Mouse (Mus musculus) adipocyte (in vitro differentiated cells): ENCODE data around the gene Tmem132b.
A peak's percentile ranks its signal among the peaks of the same experiment; 100 is the strongest.
"Not testable (repeated sequence)": the region's sequence is repeated elsewhere in the genome, so short reads cannot be mapped to it uniquely, and the experiment has no call there.

Source experiments
- DNase-seq: peaks from one replicate; pipeline ENCODE4 v3.0.0-alpha.2; 2016; ENCODE audit warnings: low spot score

The Tmem132b gene

DNA sequence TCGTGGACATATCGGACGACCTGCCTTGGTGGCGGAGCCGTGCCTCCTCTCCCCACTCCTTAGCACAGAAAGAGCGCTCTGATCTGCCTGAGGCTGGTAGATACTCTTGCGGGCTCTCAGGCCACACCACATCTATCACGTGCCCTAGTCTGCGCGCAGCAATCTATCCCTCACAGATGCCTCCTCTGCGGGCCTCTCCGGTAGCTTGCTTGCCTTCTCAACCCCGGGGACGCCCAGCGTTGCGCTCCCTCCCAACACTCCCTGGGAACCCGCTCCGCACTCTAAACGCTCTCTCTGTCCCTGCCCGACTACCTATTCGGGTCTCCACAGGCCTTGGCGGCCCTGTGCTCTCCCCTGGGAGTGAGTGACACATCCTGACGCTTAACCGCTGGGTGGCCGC is at the start of gene Tmem132b:
Tmem132b (plus strand) TSS at position 141 of the 400 bp plus-strand sequence.
- DNase-seq, result no peak

DNA sequence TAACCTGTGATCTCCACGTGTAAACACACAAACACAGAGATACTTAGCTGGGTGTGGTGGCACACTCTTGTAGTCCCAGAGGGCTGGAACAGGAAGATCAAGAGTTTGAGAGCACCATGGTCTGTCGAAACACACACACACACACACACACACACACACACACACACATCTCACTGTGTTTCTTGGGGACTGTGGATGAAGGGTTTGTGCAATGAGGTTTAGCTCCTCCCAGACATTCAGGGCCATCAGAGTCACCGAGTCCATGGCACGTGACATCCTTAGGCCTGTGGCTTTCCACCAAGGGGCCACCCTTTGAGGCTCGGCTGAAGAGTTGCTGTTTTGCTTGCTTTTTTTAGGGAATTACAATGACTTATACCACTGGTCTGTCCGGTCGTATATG is 49.1 kb upstream of the Tmem132b start:
- no peak for DNase-seq

DNA sequence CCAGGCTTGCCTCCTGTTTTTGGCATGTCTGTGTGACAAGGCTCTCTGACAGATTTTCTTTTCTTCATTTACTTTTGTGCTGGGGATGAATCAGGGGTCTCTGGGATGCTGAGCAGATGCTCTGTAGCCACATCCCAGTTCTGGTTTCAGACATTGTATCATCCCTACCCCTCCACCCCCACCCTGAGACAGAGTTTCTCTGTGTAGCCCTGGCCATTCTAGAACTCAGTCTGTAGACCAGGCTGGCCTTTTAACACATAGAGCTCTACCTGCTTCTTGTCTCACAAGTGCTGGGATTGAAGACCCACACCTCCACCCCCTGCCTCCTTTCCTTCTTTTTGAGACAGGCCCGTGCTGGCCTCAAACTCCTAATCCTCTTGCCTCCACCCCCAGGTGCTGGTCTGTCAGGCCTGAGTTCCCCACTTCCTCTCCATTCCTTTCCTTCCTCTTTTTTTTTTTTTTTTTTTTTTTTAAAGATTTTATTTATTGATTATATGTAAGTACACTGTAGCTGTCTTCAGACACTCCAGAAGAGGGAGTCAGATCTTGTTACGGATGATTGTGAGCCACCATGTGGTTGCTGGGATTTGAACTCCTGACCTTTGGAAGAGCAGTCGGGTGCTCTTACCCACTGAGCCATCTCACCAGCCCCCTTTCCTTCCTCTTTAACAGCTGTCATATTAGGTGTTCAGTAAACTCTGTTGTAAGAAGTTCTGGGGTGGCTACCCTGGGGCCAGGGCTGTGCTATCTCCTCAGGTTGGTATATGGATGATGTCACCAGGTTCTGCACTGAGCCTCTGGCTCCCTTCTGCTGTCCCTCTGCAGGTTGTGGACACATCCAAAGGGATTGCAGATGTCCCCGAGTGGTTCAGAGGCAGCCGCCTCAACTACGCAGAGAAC is 47.6 kb upstream of the Tmem132b start:
- DNase-seq, result no peak

DNA sequence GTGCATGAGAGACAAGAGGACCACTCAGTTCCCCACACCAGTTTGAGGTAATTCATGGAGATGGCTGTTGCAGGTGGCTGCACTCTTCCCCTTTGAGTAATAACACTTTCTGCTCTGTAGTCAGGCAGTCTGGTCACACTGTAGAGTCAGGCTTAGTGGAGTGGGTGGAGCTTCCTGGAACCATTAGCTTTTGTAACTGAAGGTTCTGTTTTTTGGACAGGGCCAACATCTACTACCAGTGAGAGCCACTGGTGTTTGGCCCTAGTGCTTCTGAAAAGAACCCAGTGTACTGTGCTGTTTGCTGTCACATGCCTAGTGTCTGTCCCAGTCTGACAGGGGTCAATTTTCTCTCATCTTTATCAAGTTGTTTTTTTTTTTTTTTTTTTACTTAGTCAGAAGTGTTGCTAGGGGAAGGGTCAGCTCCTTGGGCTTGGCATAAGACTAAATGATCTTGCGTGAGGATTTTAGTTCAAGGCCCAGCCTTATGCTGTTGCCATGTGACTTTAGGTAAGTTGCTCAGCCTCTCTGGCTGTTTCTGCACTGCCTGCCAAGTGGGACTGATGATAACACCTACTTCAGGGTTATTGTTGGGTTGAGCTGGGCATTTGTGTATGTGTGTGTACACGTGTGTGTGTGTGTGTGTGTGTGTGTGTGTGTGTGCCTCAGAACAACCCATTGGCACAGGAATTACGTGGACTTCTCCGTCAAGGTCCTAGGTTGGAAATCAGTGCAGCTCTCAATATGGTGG is 46.4 kb upstream of the Tmem132b start:
- peak; percentile 85 for DNase-seq

DNA sequence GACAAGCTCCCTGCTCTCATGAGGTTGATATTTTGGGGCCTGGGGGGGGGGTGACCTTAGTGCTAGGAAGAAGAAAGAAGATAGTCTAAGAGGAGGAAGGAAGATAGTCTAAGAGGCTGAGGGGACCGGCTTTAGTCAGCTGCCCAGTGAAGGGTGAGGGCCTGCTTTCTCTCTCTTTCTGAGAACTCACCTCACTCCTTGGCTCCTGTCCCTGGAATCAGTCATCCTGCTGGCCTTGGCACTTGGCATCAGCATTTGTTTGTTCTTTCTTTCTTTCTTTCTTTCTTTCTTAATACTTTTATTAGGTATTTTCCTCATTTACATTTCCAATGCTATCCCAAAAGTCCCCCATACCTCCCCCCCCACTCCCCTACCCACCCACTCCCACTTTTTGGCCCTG is 45.5 kb upstream of the Tmem132b start:
- DNase-seq, result peak; percentile 44

DNA sequence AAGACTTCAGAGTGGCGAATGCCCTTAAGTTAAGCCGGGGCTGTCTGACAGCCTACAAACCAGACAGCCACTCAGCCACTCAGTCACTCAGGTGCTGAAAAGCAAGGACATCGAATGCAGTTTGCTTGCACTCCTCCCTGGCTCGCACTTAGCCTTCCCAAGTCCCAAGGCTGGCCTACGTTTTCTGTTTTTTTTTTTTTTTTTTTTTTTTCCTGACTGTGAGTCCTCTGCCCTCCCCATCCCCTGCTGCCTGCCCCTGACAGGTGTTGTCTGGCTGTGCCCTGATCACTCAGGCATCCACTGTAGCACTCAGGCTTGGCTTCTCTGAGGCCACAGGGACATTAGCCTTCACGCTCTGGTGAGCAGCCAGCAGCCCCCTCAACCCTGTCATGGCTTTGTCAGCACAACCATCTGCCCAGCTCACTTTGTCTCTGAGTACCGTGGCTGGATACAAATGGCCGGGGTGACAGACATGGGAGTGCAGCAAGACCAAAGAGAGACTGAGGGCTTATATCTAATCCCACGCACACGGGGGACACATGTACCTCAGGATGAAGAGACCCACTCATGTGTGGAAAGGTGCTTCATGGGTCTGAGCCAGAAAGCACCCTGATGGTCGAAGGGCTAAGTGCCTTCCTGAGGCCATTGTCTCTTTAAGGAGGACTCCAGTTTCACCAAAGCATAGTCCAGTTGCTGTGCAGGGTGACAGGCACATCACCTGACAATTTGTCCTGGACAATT is 44.0 kb upstream of the Tmem132b start:
- no peak for DNase-seq

DNA sequence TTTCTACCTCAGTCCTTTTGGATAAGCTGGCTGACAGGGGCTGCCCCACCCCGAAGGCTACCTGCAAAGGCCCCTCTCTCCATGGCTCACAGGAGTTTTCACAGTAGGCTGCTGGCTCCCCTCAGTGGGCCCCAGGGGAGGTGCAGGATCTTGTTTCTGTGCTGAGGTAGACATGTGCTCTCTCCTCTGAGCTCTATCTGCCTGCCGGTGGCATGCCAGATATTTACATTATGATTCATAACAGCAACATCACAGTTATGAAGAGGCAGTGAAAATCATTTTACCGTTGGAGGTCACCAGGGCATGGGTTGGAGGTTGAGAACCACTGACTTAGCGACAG is 43.5 kb upstream of the Tmem132b start:
- DNase-seq, result no peak

DNA sequence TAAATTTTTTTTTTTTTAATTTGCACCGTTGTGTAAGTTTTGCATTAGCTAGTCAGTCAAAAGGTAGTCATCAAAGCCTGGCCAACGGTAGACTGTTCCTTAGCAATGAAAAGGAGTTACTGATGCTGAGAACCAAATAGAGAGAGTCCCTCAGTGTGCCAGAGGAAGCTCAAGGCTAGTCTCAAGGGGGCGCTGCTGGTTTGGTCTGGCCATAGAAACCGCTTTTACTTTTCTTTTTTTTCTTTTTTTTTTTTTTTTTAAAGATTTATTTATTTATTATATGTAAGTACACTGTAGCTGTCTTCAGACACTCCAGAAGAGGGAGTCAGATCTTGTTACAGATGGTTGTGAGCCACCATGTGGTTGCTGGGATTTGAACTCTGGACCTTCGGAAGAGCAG is 42.6 kb upstream of the Tmem132b start:
- not testable (repeated sequence) for DNase-seq

DNA sequence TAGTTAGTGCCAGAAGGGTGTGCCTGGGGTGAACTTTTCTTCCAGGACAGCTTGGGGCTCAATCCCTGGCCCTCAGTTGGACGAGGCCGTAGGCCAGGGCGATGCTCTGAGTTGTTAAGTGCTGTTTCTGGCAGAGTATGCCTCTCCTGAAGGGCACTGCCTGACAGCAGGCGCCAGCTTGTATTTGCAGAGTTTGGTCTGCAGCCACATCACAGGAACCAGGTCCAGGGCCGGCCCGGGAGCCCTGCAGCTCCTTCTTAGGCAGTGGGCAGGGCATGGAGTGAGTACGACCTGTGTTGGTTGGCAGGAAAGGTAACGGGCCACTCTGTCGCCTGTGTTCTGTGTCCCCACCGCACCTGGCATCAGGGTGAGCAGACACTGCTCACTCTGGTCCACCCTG is 40.5 kb upstream of the Tmem132b start:
- no peak for DNase-seq

DNA sequence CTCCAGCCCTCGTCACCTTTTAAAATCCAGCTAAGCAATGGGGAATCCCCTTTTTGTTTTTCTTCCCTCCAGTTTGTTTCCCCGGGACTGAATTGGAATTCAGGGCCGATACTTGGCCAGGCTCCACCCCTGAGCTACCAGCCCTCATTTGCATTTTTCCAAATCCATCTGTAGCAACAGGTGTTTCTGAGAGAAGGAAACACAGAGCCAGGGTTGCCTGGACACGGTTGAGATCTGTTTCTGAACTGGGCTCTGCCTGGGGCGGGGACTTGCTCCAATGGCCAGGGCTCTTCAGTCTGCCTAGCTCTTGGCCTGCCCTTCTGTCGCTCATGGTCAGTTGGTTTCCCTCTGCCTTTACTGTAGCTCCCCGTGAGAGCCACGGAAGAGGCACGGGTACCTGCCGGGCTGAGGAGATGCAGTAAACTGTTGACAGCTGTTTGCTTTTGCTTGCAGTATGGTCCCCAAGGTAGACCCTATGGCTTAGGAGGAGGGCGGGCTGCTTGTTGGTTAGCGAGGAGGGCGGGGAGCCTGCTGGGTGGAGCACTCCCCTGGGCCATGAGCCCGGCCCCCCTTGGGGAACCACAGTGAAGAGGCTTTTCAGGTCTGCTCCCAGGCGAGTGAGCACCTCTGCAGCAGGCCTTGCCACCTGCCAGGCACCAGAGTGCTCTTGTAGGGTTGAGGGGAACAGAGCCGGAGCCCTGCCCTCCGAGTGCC is 39.0 kb upstream of the Tmem132b start:
- DNase-seq, result no peak

DNA sequence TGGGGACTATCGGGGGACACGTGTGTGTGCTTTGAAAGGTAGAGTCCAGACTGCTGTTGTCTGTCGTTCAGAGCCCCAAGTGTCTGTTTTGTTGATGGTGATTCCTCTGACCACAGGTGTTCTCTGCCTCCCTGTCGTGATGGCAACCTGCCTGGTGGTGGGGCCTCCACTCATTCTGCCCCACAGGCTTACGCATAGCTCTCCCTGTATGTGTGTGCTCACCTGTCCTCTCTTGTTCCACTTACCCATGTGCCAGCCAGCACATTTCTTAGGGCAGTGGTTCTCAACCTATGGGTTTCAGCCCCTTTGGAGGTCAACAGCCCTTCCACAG is 38.5 kb upstream of the Tmem132b start:
- DNase-seq, result no peak

DNA sequence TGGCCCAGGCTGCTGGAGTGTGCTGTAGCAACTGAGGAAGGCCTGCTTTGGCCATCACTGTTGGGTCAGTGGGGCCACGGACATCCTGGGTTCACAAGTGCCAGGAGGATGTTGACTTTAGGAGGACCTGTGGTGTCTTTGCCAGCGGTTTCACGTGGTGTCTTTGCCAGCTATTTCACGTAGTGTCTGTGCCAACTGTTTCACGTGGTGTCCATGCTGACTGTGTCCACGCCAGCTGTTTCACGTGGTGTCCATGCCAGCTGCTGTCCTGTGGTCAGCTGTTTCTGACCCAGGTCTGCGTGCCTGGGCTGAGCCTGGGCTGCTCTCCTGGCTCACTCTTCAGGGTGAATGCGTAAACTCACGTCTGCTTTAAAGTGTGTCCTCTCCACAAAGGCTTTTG is 35.9 kb upstream of the Tmem132b start:
- DNase-seq, result peak; percentile 81

DNA sequence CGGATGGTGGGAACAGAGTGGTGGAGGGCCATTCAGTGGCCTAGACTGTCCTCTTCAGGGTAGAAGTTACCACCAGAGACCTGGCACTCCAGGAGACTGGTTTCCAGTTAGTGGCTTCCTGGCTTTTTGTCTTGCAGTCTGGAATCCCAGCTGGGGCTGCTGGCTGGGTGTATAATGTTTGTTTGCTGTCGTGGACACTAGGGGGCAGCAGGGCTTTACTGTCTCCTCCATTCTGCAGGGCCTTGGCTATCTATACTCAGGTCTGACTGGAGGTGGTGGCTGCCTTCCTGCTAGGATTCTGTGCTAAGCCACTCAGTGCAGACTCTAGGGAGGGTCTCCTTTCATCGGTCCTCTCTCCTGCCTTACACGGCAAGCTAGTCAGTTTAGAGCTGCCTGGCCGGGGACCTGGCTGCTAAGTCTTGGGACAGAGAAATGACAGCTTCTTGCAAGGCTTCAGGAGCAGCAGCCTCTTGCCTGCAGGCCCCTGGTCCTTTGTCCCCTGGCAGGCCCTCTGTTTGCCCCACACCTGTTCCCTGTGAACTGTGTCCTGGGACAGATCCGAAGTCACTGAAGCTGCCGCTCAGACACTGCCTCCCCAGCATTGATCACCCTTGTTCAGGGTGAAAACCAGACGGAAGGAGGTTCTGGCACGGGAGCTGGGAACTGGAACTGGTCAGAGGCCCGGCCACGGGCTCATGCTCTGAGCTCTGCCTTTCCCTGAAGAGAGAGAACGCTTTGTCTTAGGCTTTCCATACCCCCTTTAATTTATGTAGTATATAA is 33.6 kb upstream of the Tmem132b start:
- peak; percentile 73 for DNase-seq

DNA sequence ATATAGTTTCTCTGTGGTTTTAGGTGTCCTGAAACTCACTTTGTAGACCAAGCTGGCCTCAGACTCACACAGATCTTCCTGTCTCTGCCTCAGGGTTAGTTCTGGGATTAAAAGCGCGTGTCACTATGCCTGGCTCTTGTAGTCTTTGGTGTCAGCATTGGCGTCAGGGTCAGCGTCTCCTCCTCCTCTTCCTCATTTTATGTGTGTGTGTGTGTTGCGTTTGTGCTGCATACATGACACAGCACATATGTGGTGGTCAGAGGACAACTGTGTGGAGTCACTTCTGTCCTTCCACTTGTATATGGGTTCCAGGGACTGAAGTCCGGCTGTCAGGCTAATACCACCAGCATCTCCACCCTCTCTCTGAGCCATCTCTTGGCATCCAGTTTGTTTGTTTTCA is 30.1 kb upstream of the Tmem132b start:
- no peak for DNase-seq

DNA sequence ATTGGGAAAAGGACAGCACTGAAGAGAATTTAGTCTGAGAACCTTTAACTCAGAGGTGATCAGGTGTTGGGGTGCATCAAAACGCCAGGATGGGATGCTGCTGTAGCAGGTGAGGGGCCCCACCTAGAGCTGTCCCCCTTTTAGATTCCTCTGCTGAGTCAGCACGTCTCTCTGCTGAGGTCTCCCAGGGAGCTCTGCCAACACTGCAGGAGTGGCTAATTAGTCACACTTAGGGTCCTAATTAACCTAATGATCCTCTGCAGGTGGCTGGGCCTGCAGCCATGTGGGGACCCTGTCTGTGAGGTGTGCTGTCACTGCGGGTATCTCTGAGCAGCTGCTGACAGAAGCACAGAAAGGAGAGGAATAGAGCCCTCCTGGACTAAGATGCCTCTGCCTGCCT is 29.4 kb upstream of the Tmem132b start:
- no peak for DNase-seq

DNA sequence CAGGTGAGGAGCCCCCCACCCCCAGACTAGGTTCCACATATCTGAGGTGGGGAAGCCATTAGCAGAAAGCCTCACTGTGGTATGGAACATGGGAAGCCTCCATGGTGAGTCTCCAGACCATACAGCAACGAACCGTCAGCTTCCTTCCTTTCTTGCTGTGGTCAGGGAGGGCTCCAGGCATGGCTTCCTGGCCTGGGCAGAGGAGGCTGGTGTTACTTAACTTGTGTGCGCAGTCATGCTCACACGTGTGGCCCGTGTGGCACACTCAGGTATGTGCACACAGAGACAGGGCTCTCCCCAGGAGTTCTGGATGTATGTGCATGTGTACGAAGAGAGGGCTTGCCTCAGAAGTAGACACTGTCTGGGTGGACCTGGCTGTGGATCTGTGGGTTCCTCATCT is 27.9 kb upstream of the Tmem132b start:
- DNase-seq, result no peak

DNA sequence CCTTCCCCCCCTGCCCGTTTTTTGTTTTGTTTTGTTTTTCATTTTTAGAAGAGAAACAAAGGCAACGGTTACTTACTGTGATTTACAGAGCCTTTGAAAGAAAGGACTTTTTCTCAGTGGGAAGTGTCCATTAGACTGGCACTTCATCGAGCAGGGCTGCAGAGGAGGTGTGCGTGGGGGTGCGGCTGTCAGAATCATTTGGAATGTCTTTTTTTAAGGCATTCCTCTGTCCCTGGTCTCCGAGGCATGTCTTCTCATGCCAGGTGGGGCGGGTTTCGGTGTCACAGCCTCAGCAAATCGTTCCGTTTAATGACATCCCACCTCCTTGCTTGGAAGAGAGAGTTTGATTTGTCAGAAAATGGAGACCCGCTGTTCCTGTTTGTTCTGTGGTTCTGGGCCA is 26.9 kb upstream of the Tmem132b start:
- no peak for DNase-seq

DNA sequence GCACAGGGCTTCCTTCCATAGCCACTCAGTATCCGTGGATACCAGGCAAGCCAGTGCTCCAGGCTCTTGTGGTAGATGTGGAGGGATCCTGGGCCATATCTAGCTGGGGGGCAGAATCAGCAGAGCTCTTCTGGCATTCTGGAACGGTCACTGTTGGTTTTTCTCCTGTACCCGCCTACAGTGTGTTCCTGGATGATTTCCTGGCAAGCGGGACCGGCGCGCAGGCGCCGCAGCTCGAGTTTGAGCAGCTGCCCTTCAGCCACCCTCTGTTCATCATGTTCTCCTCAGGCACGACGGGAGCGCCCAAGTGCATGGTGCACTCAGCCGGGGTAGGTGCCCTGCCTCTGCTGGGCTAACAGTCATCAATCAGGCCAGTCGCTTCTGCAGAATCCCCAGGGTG is 25.6 kb upstream of the Tmem132b start:
- no peak for DNase-seq

DNA sequence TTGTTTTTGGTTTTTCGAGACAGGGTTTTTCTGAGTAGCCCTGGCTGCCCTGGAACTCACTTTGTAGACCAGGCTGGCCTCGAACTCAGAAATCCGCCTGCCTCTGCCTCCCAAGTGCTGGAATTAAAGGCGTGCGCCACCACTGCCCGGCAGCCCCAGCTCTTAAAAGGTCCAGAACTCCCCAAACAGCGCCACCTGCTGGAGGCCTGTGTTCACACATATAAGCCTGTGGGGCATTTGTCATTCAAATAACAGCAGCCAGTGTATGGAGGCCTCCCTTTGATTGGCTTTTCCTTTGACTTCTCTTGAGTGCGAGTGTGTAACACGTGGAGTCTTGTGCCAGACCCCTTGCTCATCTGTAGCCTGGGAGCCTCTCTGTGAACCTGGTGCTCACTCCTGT is 24.0 kb upstream of the Tmem132b start:
- peak; percentile 50 for DNase-seq

DNA sequence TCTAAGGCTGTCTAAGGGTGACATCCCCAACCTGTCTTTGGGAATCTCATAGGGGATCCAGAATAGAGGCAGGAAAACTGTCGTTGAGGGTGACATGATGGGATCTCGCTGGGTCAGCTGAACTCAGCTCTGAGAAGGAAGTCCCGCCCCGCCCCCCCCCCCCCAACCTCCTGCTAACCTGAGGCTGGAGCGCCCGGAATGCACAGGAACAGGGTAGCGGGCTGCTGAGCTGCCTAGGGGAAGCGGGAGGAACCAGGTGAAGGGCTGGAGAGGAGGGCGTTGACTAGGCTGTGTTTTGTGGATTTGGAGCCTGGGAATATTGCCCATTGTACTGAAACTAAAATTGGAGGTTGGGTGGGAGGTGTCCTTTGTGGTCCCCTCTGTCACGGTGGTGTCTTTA is 23.6 kb upstream of the Tmem132b start:
- no peak for DNase-seq

DNA sequence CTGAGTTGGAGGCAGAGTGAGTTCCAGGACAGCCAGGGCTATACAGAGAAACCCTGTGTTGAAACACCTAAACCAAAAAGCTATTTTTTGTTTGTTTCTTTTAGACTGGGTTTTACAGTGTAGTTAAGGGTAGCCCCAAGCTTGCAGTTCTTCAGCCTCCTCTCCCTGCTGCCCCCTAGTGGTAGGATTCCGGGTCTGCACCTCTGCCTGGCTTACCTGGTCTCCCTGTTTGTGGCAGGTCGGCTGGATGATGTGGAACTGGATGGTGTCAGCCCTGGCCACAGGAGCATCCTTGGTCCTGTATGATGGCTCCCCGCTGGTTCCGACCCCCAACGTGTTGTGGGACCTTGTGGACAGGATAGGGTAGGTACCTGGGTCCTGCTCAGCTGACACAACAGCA is 22.0 kb upstream of the Tmem132b start:
- peak; percentile 57 for DNase-seq

DNA sequence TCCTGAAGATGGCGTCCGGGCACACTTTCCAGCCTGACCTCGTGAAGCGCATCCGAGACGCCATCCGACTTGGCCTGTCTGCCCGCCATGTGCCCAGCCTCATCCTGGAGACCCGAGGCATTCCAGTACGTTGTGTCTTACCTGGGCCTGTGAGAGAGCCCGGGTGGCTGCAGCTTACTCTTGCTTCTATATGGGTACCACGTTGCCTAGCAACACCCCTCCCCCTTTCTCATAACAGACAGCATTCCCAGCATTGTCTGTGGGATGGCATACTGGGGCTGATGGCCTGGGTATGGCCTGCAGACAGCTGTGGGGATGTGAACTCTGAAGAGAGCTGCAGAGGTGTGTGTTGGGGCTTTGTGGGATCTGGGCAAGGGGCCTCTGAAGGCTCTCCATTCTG is 16.6 kb upstream of the Tmem132b start:
- no peak for DNase-seq
